Mouse (Mus musculus) R1 (cell line): ENCODE measurements at regions not wholly inside any gene's neighbourhood (a gene's known extent, or its start where the extent isn't known, plus 50 kb on each side); places are given as distances from the start of the nearest gene placed in this dataset.

Experiments
- DNase-seq: peaks from one replicate; pipeline ENCODE4 v3.0.0-alpha.2; 2018; ENCODE audit warnings: low read depth, low spot score

GRCm38 (mm10) chr6:108717681-108718080 lies 57.3 kb downstream of the Bhlhe40 start:
- no peak for DNase-seq

DNA sequence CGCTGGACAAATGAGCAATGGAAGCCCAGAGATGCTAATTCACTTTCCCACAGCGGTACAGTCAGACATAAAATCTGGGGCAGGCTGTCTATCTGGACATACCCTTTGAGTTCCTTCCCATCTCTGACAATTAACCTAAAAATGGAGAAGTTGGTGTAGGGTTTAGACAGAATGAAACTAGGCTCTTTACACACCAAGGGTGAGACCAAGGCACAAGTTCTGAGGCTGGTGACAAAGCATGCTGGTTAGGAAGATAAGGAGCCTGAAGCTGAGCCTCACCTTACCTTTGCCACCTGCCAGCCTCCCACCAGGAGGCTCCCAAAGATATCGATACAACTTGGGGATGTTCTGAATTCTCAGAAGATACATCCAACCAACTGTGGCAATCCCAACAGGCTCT lies 58.5 kb downstream of the Bhlhe40 start:
- no peak for DNase-seq

DNA sequence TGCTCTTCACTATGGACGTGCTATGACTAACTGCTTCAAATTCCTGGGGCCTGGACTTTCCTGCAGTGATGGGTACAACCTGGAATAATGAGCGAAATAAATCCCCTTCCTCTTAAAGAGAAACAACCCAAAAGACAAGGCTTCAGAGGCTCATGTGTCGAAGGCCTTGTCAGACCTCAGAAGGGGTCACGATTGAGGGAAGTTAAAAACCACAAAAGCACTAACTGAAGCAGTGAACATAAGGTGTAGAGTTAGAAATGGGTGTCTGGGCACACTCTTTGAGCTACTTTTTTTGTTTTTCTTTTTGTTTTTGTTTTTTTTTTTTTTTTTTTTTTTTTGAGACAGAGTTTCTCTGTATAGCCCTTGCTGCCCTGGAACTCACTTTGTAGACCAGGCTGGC lies 59.5 kb downstream of the Bhlhe40 start:
- no peak for DNase-seq

DNA sequence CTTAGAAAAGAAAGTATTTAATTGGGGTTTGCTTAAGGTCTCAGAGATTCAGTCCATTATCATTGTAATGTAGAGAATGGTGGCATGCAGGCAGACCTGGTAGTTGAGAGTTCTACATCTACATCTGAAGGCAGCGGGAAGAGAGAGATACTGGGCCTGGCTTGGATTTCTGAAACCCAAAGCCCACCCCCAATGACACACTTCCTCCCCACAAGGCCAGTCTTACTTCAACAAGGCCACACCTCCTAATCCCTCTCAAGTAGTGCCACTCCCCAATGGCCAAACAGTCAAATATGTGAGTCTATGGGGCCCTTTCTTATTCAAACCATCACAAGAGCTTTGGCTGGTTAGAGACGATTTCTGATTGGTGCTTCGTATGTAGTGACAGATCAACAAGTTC lies 60.5 kb downstream of the Bhlhe40 start:
- peak; percentile 80 for DNase-seq

DNA sequence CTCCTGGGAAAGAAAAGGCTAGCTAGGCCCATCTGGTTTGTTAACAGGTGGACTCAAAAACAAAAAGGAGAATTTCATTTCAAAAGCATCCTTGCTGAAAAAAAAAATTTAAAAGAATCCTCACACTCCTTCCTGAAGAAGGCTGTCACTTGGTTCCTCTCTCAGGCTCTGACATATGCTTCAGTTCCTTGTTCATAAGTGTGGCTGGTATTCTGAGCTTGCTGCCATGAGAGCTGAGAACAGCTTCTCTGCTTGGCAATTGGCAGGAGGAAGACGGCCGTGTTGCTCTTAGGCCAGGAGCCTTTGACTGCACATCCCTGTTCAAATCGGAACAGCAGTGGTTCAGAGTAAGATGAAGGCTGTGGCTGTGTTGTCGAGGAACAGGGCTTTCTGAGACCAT lies 61.1 kb downstream of the Bhlhe40 start:
- DNase-seq: no peak

- DNase-seq: no peak
These were observed 59.7 kb upstream of the Arl8b start for GRCm38 (mm10) chr6:108723236-108723635.

DNA sequence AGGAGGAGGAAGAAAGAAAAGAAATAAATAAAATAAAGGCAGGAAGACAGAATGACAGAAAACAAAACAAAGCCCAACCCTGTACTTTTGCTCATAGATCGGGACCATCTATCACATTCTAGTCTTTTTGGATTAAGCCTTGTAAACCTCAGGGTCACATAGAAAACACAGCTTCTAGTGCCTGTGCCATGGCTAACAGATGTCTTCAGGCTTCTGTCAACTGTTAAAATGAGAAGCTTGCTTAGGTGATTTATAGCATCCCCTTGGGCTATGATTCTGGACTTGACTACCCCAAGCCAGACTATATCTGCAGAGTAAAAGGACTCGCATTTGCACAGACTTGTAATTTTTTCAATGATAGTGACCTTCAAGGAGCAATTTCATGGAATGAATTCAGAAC lies 59.1 kb upstream of the Arl8b start:
- no peak for DNase-seq

- DNase-seq: peak; percentile 37
These were observed 51.7 kb upstream of the Arl8b start for GRCm38 (mm10) chr6:108731107-108731630.
